Mouse (Mus musculus): Measurements from ENCODE around the gene Ifit1. TPM values are rescaled to one million over a fixed set of nuclear protein-coding genes. Genes with fewer than 3 reads are reported as not detected.

The Ifit1 gene
- polyA plus RNA-seq, 1 experiment from 2014 or later, result 0.34 TPM

- Histone ChIP-seq H3K9ac (no peak overlapping the region; the same call in 1 of the 2 replicates), H3K27ac (no peak overlapping the region), H3K4me2 (peak overlapping the region; percentile 42; the same call in 1 of the 2 replicates), H3K36me3 (no peaks in the 10 kb centered on the region), H3K9me3 (no peaks in the 10 kb centered on the region), H3K27me3 (no peaks in the 10 kb centered on the region), H3K4me3 (no peak overlapping the region), H3K4me1 (replicated peaks) (no peaks in the 10 kb centered on the region)
- 0 out of 2 replicates have a peak, but pooled peaks have one; percentile 38 for ATAC-seq (ENCODE audit: low FRiP score)
- WGBS, result 60% methylated on average over 5 of the region's 5 CpGs
Measured at GRCm38 (mm10) chr19:34662740-34663139, 22.1 kb downstream of the Ifit1 start.

GRCm38 (mm10) chr19:34666127-34666526, 25.5 kb downstream of the Ifit1 start:
- Histone ChIP-seq H3K4me3 (no peak overlapping the region), H3K9me3 (no peaks in the 10 kb centered on the region), H3K27ac (no peak overlapping the region), H3K36me3 (no peaks in the 10 kb centered on the region), H3K4me2 (no peak overlapping the region), H3K4me1 (replicated peaks) (no peaks in the 10 kb centered on the region), H3K27me3 (no peaks in the 10 kb centered on the region), H3K9ac (no peak overlapping the region)
- ATAC-seq (ENCODE audit: low FRiP score), result no peak
- WGBS, result 3% methylated on average over 5 of the region's 5 CpGs

GRCm38 (mm10) chr19:34673476-34673875, 32.8 kb downstream of the Ifit1 start:
- Histone ChIP-seq H3K9ac (no peak overlapping the region), H3K4me3 (no peak overlapping the region), H3K27ac (no peak overlapping the region), H3K4me2 (no peak overlapping the region), H3K9me3 (no peaks in the 10 kb centered on the region), H3K4me1 (replicated peaks) (no peaks in the 10 kb centered on the region), H3K36me3 (no peaks in the 10 kb centered on the region), H3K27me3 (no peaks in the 10 kb centered on the region)
- 52% methylated on average over 7 of the region's 7 CpGs for WGBS
- ATAC-seq (ENCODE audit: low FRiP score), result no peak

- Histone ChIP-seq H3K27ac (no peak overlapping the region), H3K9me3 (no peaks in the 10 kb centered on the region), H3K4me3 (no peak overlapping the region), H3K36me3 (no peaks in the 10 kb centered on the region), H3K27me3 (no peaks in the 10 kb centered on the region), H3K4me1 (replicated peaks) (no peaks in the 10 kb centered on the region), H3K9ac (no peak overlapping the region), H3K4me2 (no peak overlapping the region)
- ATAC-seq (ENCODE audit: low FRiP score), result no peak
- WGBS, result 93% methylated on average over 4 of the region's 4 CpGs
Measured at GRCm38 (mm10) chr19:34678428-34678827, 37.8 kb downstream of the Ifit1 start.

GRCm38 (mm10) chr19:34684857-34685256, 44.2 kb downstream of the Ifit1 start:
- Histone ChIP-seq H3K9me3 (no peaks in the 10 kb centered on the region), H3K4me1 (replicated peaks) (no peaks in the 10 kb centered on the region), H3K36me3 (no peaks in the 10 kb centered on the region), H3K9ac (no peak overlapping the region), H3K27ac (no peak overlapping the region), H3K4me2 (no peak overlapping the region), H3K27me3 (no peaks in the 10 kb centered on the region), H3K4me3 (no peak overlapping the region)
- 52% methylated on average over 1 of the region's 1 CpGs for WGBS
- no peak for ATAC-seq (ENCODE audit: low FRiP score)

- H3K9me3 ChIP-seq, result no peaks in the 10 kb centered on the region
- no peak for ATAC-seq (ENCODE audit: low FRiP score)
- no peaks in the 10 kb centered on the region for H3K4me1 ChIP-seq (replicated peaks)
- no peak overlapping the region for H3K9ac ChIP-seq
- H3K27me3 ChIP-seq, result no peaks in the 10 kb centered on the region
- H3K4me2 ChIP-seq, result no peak overlapping the region
- WGBS, result 100% methylated on average over 1 of the region's 1 CpGs
- no peak overlapping the region for H3K4me3 ChIP-seq
- H3K27ac ChIP-seq, result no peak overlapping the region
- H3K36me3 ChIP-seq, result no peaks in the 10 kb centered on the region
Measured at GRCm38 (mm10) chr19:34685530-34685929, 44.9 kb downstream of the Ifit1 start.

- H3K4me3 ChIP-seq, result no peak overlapping the region
- no peaks in the 10 kb centered on the region for H3K27me3 ChIP-seq
- no peak overlapping the region for H3K4me2 ChIP-seq
- 85% methylated on average over 6 of the region's 6 CpGs for WGBS
- H3K9ac ChIP-seq, result no peak overlapping the region
- H3K36me3 ChIP-seq, result no peaks in the 10 kb centered on the region
- H3K9me3 ChIP-seq, result no peaks in the 10 kb centered on the region
- no peaks in the 10 kb centered on the region for H3K4me1 ChIP-seq (replicated peaks)
- no peak for ATAC-seq (ENCODE audit: low FRiP score)
- H3K27ac ChIP-seq, result no peak overlapping the region
Measured at GRCm38 (mm10) chr19:34691402-34691801, 50.7 kb downstream of the Ifit1 start.

GRCm38 (mm10) chr19:34696352-34696986, 55.8 kb downstream of the Ifit1 start:
- H3K4me3 ChIP-seq, result no peak overlapping the region
- H3K27ac ChIP-seq, result no peak overlapping the region
- ATAC-seq (ENCODE audit: low FRiP score), result no peak
- no peak overlapping the region for H3K4me2 ChIP-seq
- 96% methylated on average over 8 of the region's 8 CpGs for WGBS
- no peaks in the 10 kb centered on the region for H3K36me3 ChIP-seq
- no peak overlapping the region for H3K9ac ChIP-seq
- H3K4me1 ChIP-seq (replicated peaks), result no peaks in the 10 kb centered on the region
- H3K27me3 ChIP-seq, result no peaks in the 10 kb centered on the region
- no peaks in the 10 kb centered on the region for H3K9me3 ChIP-seq

- Histone ChIP-seq H3K9ac (no peak overlapping the region), H3K9me3 (no peaks in the 10 kb centered on the region), H3K4me1 (replicated peaks) (no peaks in the 10 kb centered on the region), H3K27ac (no peak overlapping the region), H3K4me3 (no peak overlapping the region), H3K36me3 (no peaks in the 10 kb centered on the region), H3K4me2 (no peak overlapping the region), H3K27me3 (no peaks in the 10 kb centered on the region)
- no peak for ATAC-seq (ENCODE audit: low FRiP score)
- 83% methylated on average over 2 of the region's 2 CpGs for WGBS
Measured at GRCm38 (mm10) chr19:34697461-34697860, 56.8 kb downstream of the Ifit1 start.

GRCm38 (mm10) chr19:34698432-34698831, 57.8 kb downstream of the Ifit1 start:
- no peaks in the 10 kb centered on the region for H3K4me1 ChIP-seq (replicated peaks)
- no peak overlapping the region for H3K4me3 ChIP-seq
- no peak overlapping the region for H3K9ac ChIP-seq
- WGBS, result 64% methylated on average over 3 of the region's 3 CpGs
- H3K27me3 ChIP-seq, result no peaks in the 10 kb centered on the region
- H3K9me3 ChIP-seq, result no peaks in the 10 kb centered on the region
- no peak overlapping the region for H3K4me2 ChIP-seq
- no peak overlapping the region for H3K27ac ChIP-seq
- ATAC-seq (ENCODE audit: low FRiP score), result no peak
- H3K36me3 ChIP-seq, result no peaks in the 10 kb centered on the region

GRCm38 (mm10) chr19:34698852-34699251, 58.2 kb downstream of the Ifit1 start:
- 44% methylated on average over 1 of the region's 1 CpGs for WGBS
- Histone ChIP-seq H3K27ac (no peak overlapping the region), H3K27me3 (no peaks in the 10 kb centered on the region), H3K9me3 (no peaks in the 10 kb centered on the region), H3K4me1 (replicated peaks) (no peaks in the 10 kb centered on the region), H3K36me3 (no peaks in the 10 kb centered on the region), H3K4me3 (no peak overlapping the region), H3K9ac (no peak overlapping the region), H3K4me2 (no peak overlapping the region)
- no peak for ATAC-seq (ENCODE audit: low FRiP score)

- H3K4me3 ChIP-seq, result no peak overlapping the region
- no peak overlapping the region for H3K27ac ChIP-seq
- H3K4me2 ChIP-seq, result no peak overlapping the region
- no peaks in the 10 kb centered on the region for H3K9me3 ChIP-seq
- no peaks in the 10 kb centered on the region for H3K27me3 ChIP-seq
- H3K4me1 ChIP-seq (replicated peaks), result no peaks in the 10 kb centered on the region
- H3K36me3 ChIP-seq, result no peaks in the 10 kb centered on the region
- 69% methylated on average over 2 of the region's 2 CpGs for WGBS
- no peak overlapping the region for H3K9ac ChIP-seq
- ATAC-seq (ENCODE audit: low FRiP score), result no peak
Measured at GRCm38 (mm10) chr19:34699300-34699699, 58.6 kb downstream of the Ifit1 start.
